Comparison of ENCODE assay signal across 19 mouse cellular contexts in the genomic region with DNA sequence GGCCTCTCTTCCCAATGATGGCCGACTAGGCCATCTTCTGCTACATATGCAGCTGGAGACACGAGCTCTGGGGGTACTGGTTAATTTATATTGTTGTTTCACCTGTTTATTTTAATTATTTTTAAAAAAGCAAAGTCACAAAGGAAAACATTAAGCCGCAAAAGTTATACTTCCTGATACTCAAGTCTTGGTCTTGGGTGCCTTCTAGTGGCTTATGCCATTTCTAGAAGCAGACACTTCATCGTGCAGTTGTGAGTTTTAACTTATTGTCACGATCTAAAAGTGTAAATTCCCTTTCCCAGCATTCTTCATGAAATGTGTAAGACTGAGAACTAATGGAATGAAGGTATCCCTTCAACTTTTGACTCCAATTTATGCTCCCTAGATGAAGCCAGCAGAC. TPM values are rescaled to one million over a fixed set of nuclear protein-coding genes. Genes with fewer than 3 reads are reported as not detected.
DNase-seq lines count a peak whose midpoint lies in the region; ATAC-seq and TF ChIP-seq lines count a peak whose summit lies in the region.
"Had no signal": no experiment of that assay in that cellular context is flagged by ENCODE, and none has a peak within 500 bp of the region (broad histone marks: within the 10 kb centered on the region; RNA-seq: fewer than 3 reads in every experiment).

No protein-coding gene starts in this region.

- intact Hi-C loops in left cerebral cortex, adult 2 months (cut with DNase I) = no loop called here

- no peak for DNase-seq in left cerebral cortex, adult 2 months (ENCODE audit: extremely low spot score in 1 of 2, low spot score in 2 of 2)
- DNase-seq in left cerebral cortex, adult 18-20 months (ENCODE audit: low spot score in 2 of 2) = no peak
- peak; percentile 3 for DNase-seq in 416B (ENCODE audit: low read depth)
- DNase-seq in CD4-positive helper T cell, adult 2 months (ENCODE audit: low read depth, low spot score) = peak; percentile 16
- peak; percentile 47 for DNase-seq in induced T-regulatory cell, adult 2 months (ENCODE audit: low read depth)
- DNase-seq in frontal cortex, adult 2 months (ENCODE audit: extremely low spot score in 1 of 2, low spot score in 1 of 2) = no peak
- DNase-seq: adrenal gland, adult 8-10 months; adrenal gland, postnatal 36 days; cerebellum, adult 2 months; cerebellum, postnatal 10 days; forebrain, postnatal 0 days; heart, adult 18-20 months had no signal

- no peak for ATAC-seq in monocyte, adult 5-6 weeks (replicated peaks; ENCODE audit: insufficient number of reproducible peaks, low FRiP score, low TSS enrichment, poor library complexity, severe bottlenecking)
- ATAC-seq: forebrain, embryonic 13.5 days; forebrain, postnatal 0 days had no signal

- H3K27ac ChIP-seq in left cerebral cortex, adult 2 months = no peak overlapping the region
- H3K27ac ChIP-seq: embryonic facial prominence, embryonic 10.5 days; forebrain, embryonic 13.5 days; hindbrain, embryonic 10.5 days; hindbrain, embryonic 14.5 days had no signal

- TF ChIP-seq CTCF in left cerebral cortex, adult 2 months (IDR thresholded peaks at IDR 0.05) = peak; percentile 34

- H3K4me3 ChIP-seq in left cerebral cortex, adult 2 months = no peak overlapping the region
- H3K4me3 ChIP-seq: embryonic facial prominence, embryonic 10.5 days; forebrain, embryonic 13.5 days; heart, embryonic 12.5 days; hindbrain, embryonic 10.5 days had no signal

RNA-seq across cellular contexts. Expression of gene Gbp4, which starts 17.2 kb away (rescaled TPM):
- 1 to 10 TPM; 1.1 to 2.3 TPM for total RNA-seq in left cerebral cortex, adult 2 months (2021)
- 1 to 10 TPM; 1.0 to 1.9 TPM for total RNA-seq in left cerebral cortex, adult 18-20 months (2021)
- polyA plus RNA-seq in frontal cortex, adult 2 months (2012; rRNA removed) = 3.2 and 4.2 TPM in 2 replicates
- 22.6 to 80.8 TPM (median 23.8 TPM) in 3 replicates for total RNA-seq in monocyte, adult 5-6 weeks (2017)
- polyA plus RNA-seq: G1E had no signal

RNA-seq across cellular contexts. Expression of gene Gbp8, which starts 17.2 kb away (rescaled TPM):
- not detected for total RNA-seq in left cerebral cortex, adult 2 months (2021)
- total RNA-seq in left cerebral cortex, adult 18-20 months (2021) = under 1 TPM; 0.16 to 0.21 TPM
- polyA plus RNA-seq in frontal cortex, adult 2 months (2012; rRNA removed) = 0.38 TPM in 2 replicates
- 17.8 to 77.4 TPM (median 18.2 TPM) in 3 replicates for total RNA-seq in monocyte, adult 5-6 weeks (2017)
- total RNA-seq: forebrain, postnatal 0 days had no signal
- polyA plus RNA-seq: G1E had no signal

RNA-seq across cellular contexts. Expression of gene Gbp9, which starts 17.2 kb away (rescaled TPM):
- 1 to 10 TPM; 3.0 to 3.4 TPM for total RNA-seq in left cerebral cortex, adult 2 months (2021)
- total RNA-seq in left cerebral cortex, adult 18-20 months (2021) = 1 to 10 TPM; 2.4 to 4.1 TPM
- 3.0 and 3.8 TPM in 2 replicates for polyA plus RNA-seq in frontal cortex, adult 2 months (2012; rRNA removed)
- 66.5 to 102 TPM (median 67.7 TPM) in 3 replicates for total RNA-seq in monocyte, adult 5-6 weeks (2017)
- polyA plus RNA-seq: G1E had no signal

Comparison
In these comparisons a context has a peak if more than half of its experiments do, and no peak if none do; other contexts are left out.
1. DNase-seq: peak in 416B (single experiment), CD4-positive helper T cell, adult 2 months (single experiment) and induced T-regulatory cell, adult 2 months (single experiment); none in left cerebral cortex, adult 2 months (0 of 2), left cerebral cortex, adult 18-20 months (0 of 2) and frontal cortex, adult 2 months (0 of 2).
2. RNA of gene Gbp8, which starts 17.2 kb away (total RNA-seq): 17.8 to 77.4 TPM in monocyte, adult 5-6 weeks; 0.16 to 0.21 TPM in left cerebral cortex, adult 18-20 months and not detected in left cerebral cortex, adult 2 months; every median in the first group is over 10 times any median in the second.
3. RNA of gene Gbp9, which starts 17.2 kb away (total RNA-seq): 66.5 to 102 TPM in monocyte, adult 5-6 weeks; 2.4 to 4.1 TPM in left cerebral cortex, adult 18-20 months and 3.0 to 3.4 TPM in left cerebral cortex, adult 2 months; every median in the first group is over 10 times any median in the second.